ENCODE assay signal across 8 mouse cellular contexts in the genomic region with DNA sequence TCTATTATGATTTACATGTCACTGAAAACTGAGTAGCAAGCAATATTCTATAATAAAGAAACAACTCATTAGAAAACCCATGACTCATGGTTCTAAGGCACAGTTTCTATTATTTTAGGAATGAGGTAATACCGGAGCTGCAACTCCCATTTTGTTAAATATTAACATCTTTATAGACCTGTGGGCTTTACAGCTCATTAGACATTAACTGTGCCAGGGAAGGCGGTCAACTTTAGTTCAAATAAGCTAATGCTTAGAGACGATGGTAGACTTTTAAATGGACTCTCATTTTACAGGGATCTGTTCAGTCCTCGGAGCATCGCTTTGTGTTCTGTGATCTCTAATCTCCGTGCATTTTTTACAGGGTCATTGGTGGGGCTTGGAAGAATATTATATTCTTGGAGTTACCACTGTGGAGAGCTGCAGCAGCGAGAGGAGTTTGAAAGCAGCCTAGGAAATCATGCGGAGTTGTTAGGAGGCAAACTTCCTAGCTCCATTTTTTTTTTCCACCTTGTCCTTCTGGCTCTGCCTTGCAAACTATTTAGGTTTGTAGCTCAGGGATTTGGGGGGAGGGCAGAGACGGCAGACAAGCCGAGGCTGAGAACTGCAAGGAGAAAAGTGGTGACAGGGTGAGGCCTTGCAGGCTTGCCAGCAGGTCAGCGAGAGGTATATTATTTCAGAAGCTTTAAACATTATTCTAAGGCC.
DNase-seq lines count a peak whose midpoint lies in the region; ATAC-seq lines count a peak whose summit lies in the region.

No protein-coding gene starts in this region.

- 45% methylated on average over 11 of the region's 11 CpGs for WGBS in embryonic facial prominence, embryonic 10.5 days
- WGBS in hindbrain, embryonic 12.5 days, result 35% methylated on average over 11 of the region's 11 CpGs
- 11% methylated on average over 11 of the region's 11 CpGs for WGBS in limb, embryonic 13.5 days

- DNase-seq in heart, adult 18-20 months, result peak; percentile 3 to 4
- no peak for DNase-seq in heart, adult 8-10 months (ENCODE audit: low spot score)
- DNase-seq in embryonic facial prominence, embryonic 10.5 days (ENCODE audit: low spot score), result peak; percentile 48
- DNase-seq in right cerebral cortex, postnatal 14 days, result peak; percentile 5
- DNase-seq in layer of hippocampus, adult 18-20 months (ENCODE audit: low spot score in 2 of 2), result no peak
- no peak for DNase-seq in B cell, adult 2 months

- ATAC-seq in hindbrain, embryonic 12.5 days (ENCODE audit: low FRiP score), result no peak
- ATAC-seq in limb, embryonic 13.5 days (ENCODE audit: low FRiP score, low read depth), result peak; percentile 71

- H3K9ac ChIP-seq in hindbrain, embryonic 12.5 days, result no peak overlapping the region
- H3K9ac ChIP-seq in limb, embryonic 13.5 days, result no peak overlapping the region

- peak overlapping the region; percentile 32 for H3K4me2 ChIP-seq in hindbrain, embryonic 12.5 days (replicated peaks)
- H3K4me2 ChIP-seq in limb, embryonic 13.5 days (replicated peaks), result peak overlapping the region; percentile 53

- peak overlapping the region; percentile 72 for H3K27ac ChIP-seq in embryonic facial prominence, embryonic 10.5 days (replicated peaks)
- H3K27ac ChIP-seq in hindbrain, embryonic 12.5 days, result no peak overlapping the region
- H3K27ac ChIP-seq in limb, embryonic 13.5 days, result peak overlapping the region; percentile 79

- H3K27me3 ChIP-seq in embryonic facial prominence, embryonic 10.5 days (replicated peaks; ENCODE audit: low read depth, poor library complexity, severe bottlenecking), result no peaks in the 10 kb centered on the region
- H3K27me3 ChIP-seq in hindbrain, embryonic 12.5 days, result no peaks in the 10 kb centered on the region
- no peaks in the 10 kb centered on the region for H3K27me3 ChIP-seq in limb, embryonic 13.5 days

- no peaks in the 10 kb centered on the region for H3K36me3 ChIP-seq in embryonic facial prominence, embryonic 10.5 days (replicated peaks)
- no peaks in the 10 kb centered on the region for H3K36me3 ChIP-seq in hindbrain, embryonic 12.5 days
- H3K36me3 ChIP-seq in limb, embryonic 13.5 days, result no peaks in the 10 kb centered on the region

- H3K4me1 ChIP-seq in embryonic facial prominence, embryonic 10.5 days, result peaks cover 20% of the 10 kb centered on the region
- peaks cover 16% of the 10 kb centered on the region for H3K4me1 ChIP-seq in hindbrain, embryonic 12.5 days
- peaks cover 23% of the 10 kb centered on the region for H3K4me1 ChIP-seq in limb, embryonic 13.5 days

- H3K4me3 ChIP-seq in embryonic facial prominence, embryonic 10.5 days, result peak overlapping the region; percentile 26; the same call in 1 of the 2 replicates
- no peak overlapping the region for H3K4me3 ChIP-seq in hindbrain, embryonic 12.5 days
- H3K4me3 ChIP-seq in limb, embryonic 13.5 days, result peak overlapping the region; percentile 15

- no peaks in the 10 kb centered on the region for H3K9me3 ChIP-seq in embryonic facial prominence, embryonic 10.5 days
- no peaks in the 10 kb centered on the region for H3K9me3 ChIP-seq in hindbrain, embryonic 12.5 days (replicated peaks)
- no peaks in the 10 kb centered on the region for H3K9me3 ChIP-seq in limb, embryonic 13.5 days

Comparison
In these comparisons a context has a peak if more than half of its experiments do, and no peak if none do; other contexts are left out.
1. DNase-seq: peak in heart, adult 18-20 months (2 of 2), embryonic facial prominence, embryonic 10.5 days (single experiment) and right cerebral cortex, postnatal 14 days (single experiment); none in heart, adult 8-10 months (single experiment), layer of hippocampus, adult 18-20 months (0 of 2) and B cell, adult 2 months (0 of 2).